Comparison of ENCODE assay signal across 9 mouse cellular contexts in the genomic region with DNA sequence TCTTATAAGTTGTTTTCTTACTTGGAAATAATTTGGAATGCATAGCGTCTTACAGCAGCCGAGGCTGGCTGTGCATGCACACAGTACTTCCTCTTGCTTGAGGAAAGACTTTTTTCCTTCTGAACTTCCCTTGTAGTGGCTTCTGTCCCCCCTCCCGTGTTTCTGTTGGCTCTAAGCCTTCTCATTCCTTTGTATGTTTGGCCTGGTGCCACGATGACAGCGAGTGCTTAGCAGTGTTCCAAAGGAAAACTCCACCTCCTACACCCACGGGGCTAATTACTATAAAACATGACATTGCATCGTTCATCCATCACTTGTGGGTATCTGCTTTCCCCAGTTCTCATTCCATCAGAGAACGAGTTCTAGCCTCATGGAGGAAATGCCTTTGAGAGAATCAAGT. TPM values are rescaled to one million over a fixed set of nuclear protein-coding genes. Genes with fewer than 3 reads are reported as not detected.
DNase-seq lines count a peak whose midpoint lies in the region; ATAC-seq and TF ChIP-seq lines count a peak whose summit lies in the region.
"Had no signal": no experiment of that assay in that cellular context is flagged by ENCODE, and none has a peak within 500 bp of the region (broad histone marks: within the 10 kb centered on the region; RNA-seq: fewer than 3 reads in every experiment).

A gene (plus strand): TSS at position 313 of the 400 bp plus-strand sequence.

- no peaks in the 10 kb centered on the region for H3K36me3 ChIP-seq in intestine, embryonic 15.5 days
- H3K36me3 ChIP-seq in lung, embryonic 14.5 days (ENCODE audit: insufficient read depth): no peaks in the 10 kb centered on the region
- no peaks in the 10 kb centered on the region for H3K36me3 ChIP-seq in stomach, postnatal 0 days (ENCODE audit: control insufficient read depth, insufficient read depth, low read length)
- H3K36me3 ChIP-seq in forebrain, embryonic 13.5 days (ENCODE audit: poor library complexity, severe bottlenecking): no peaks in the 10 kb centered on the region

- no peak within 1 kb of the TSS for H3K27ac ChIP-seq in cerebellum, adult 2 months (ENCODE audit: insufficient read depth, low read length)
- H3K27ac ChIP-seq in intestine, embryonic 15.5 days: no peak within 1 kb of the TSS
- H3K27ac ChIP-seq in lung, embryonic 14.5 days (ENCODE audit: low read depth): peak within 1 kb of the TSS; percentile 42; the same call in 1 of the 2 replicates
- H3K27ac ChIP-seq in stomach, postnatal 0 days (replicated peaks): no peak within 1 kb of the TSS
- H3K27ac ChIP-seq in forebrain, embryonic 13.5 days: no peak within 1 kb of the TSS

- H3K4me3 ChIP-seq in cerebellum, adult 2 months (replicated peaks; ENCODE audit: insufficient read depth, low read depth, low read length): no peak within 1 kb of the TSS
- no peak within 1 kb of the TSS for H3K4me3 ChIP-seq in intestine, embryonic 15.5 days (replicated peaks)
- no peak within 1 kb of the TSS for H3K4me3 ChIP-seq in lung, embryonic 14.5 days (ENCODE audit: low read depth, low read length)
- H3K4me3 ChIP-seq in stomach, postnatal 0 days (ENCODE audit: low read depth, low read length): no peak within 1 kb of the TSS
- H3K4me3 ChIP-seq in forebrain, embryonic 13.5 days: no peak within 1 kb of the TSS

- peaks cover 12% of the 10 kb centered on the region; the same call in 1 of the 2 replicates for H3K4me1 ChIP-seq in cerebellum, adult 2 months (ENCODE audit: control insufficient read depth, insufficient read depth, low read length)
- H3K4me1 ChIP-seq in intestine, embryonic 15.5 days (replicated peaks): no peaks in the 10 kb centered on the region
- H3K4me1 ChIP-seq in lung, embryonic 14.5 days (ENCODE audit: insufficient read depth): 0 out of 2 replicates have a peak, but pooled peaks cover 6% of the 10 kb centered on the region
- no peaks in the 10 kb centered on the region for H3K4me1 ChIP-seq in stomach, postnatal 0 days (replicated peaks; ENCODE audit: control insufficient read depth, insufficient read depth)
- H3K4me1 ChIP-seq in forebrain, embryonic 13.5 days: peaks cover 6% of the 10 kb centered on the region; the same call in 1 of the 2 replicates

- peak; percentile 63 for ATAC-seq in intestine, embryonic 15.5 days
- peak; percentile 89 for ATAC-seq in lung, embryonic 14.5 days (ENCODE audit: insufficient read depth)
- ATAC-seq in stomach, postnatal 0 days (ENCODE audit: low FRiP score, low TSS enrichment): no peak
- no peak; the same call in 1 of the 2 replicates for ATAC-seq in forebrain, embryonic 13.5 days

- no peaks in the 10 kb centered on the region for H3K27me3 ChIP-seq in cerebellum, adult 2 months (ENCODE audit: control insufficient read depth, insufficient read depth, low read length)
- H3K27me3 ChIP-seq in intestine, embryonic 15.5 days (replicated peaks): no peaks in the 10 kb centered on the region
- H3K27me3 ChIP-seq in lung, embryonic 14.5 days (ENCODE audit: insufficient read depth, low read length): no peaks in the 10 kb centered on the region
- H3K27me3 ChIP-seq in stomach, postnatal 0 days (ENCODE audit: control insufficient read depth, insufficient read depth, low read length): no peaks in the 10 kb centered on the region
- H3K27me3 ChIP-seq in forebrain, embryonic 13.5 days: no peaks in the 10 kb centered on the region

- TF ChIP-seq POLR2A in cerebellum, adult 2 months (IDR thresholded peaks at IDR 0.05; ENCODE audit: borderline replicate concordance, insufficient read depth, low read length): no peak

- H3K4me2 ChIP-seq in intestine, embryonic 15.5 days (replicated peaks): no peak within 1 kb of the TSS
- H3K4me2 ChIP-seq in lung, embryonic 14.5 days: 0 out of 2 replicates have a peak within 1 kb of the TSS, but pooled peaks have one; percentile 1
- no peak within 1 kb of the TSS for H3K4me2 ChIP-seq in stomach, postnatal 0 days (replicated peaks; ENCODE audit: low read depth)
- H3K4me2 ChIP-seq in forebrain, embryonic 13.5 days: no peak within 1 kb of the TSS

- DNase-seq in cerebellum, adult 2 months: peak; percentile 43 to 63
- DNase-seq in cerebellum, adult 8-10 months: no peak
- DNase-seq in 3T3-L1 (ENCODE audit: low read depth, low spot score): peak; percentile 77
- DNase-seq in gastrocnemius, postnatal 14 days: peak; percentile 61
- peak; percentile 93 for DNase-seq in lung, embryonic 14.5 days
- peak; percentile 26 for DNase-seq in stomach, postnatal 0 days (ENCODE audit: low spot score)

- no peak for TF ChIP-seq EP300 in stomach, postnatal 0 days (optimal IDR thresholded peaks at IDR 0.05)

- H3K9me3 ChIP-seq in intestine, embryonic 15.5 days: no peaks in the 10 kb centered on the region
- no peaks in the 10 kb centered on the region for H3K9me3 ChIP-seq in lung, embryonic 14.5 days (ENCODE audit: low read depth, low read length)
- H3K9me3 ChIP-seq in stomach, postnatal 0 days (ENCODE audit: control insufficient read depth, low read length): no peaks in the 10 kb centered on the region
- H3K9me3 ChIP-seq in forebrain, embryonic 13.5 days (replicated peaks): no peaks in the 10 kb centered on the region

- intact Hi-C loops in gastrocnemius, postnatal 14 days (cut with DNase I; ENCODE audit: low total_unique reads): no loop called here

- WGBS in cerebellum, adult 2 months: 8% methylated on average over 8 of the region's 8 CpGs
- 31% methylated on average over 8 of the region's 8 CpGs for WGBS in intestine, embryonic 15.5 days
- 16% methylated on average over 8 of the region's 8 CpGs for WGBS in lung, embryonic 14.5 days
- 19% methylated on average over 8 of the region's 8 CpGs for WGBS in stomach, postnatal 0 days
- 40% methylated on average over 8 of the region's 8 CpGs for WGBS in forebrain, embryonic 13.5 days

- TF ChIP-seq CTCF in cerebellum, adult 2 months (IDR thresholded peaks at IDR 0.05; ENCODE audit: borderline replicate concordance, insufficient read depth, low read depth, low read length): no peak
- no peak for TF ChIP-seq CTCF in lung, embryonic 14.5 days (IDR thresholded peaks at IDR 0.05; ENCODE audit: low read depth)
- no peak for TF ChIP-seq CTCF in stomach, postnatal 0 days (IDR thresholded peaks at IDR 0.05; ENCODE audit: low read depth)

- H3K9ac ChIP-seq in intestine, embryonic 15.5 days: no peak within 1 kb of the TSS
- no peak within 1 kb of the TSS for H3K9ac ChIP-seq in lung, embryonic 14.5 days
- no peak within 1 kb of the TSS for H3K9ac ChIP-seq in stomach, postnatal 0 days (ENCODE audit: low read length)
- H3K9ac ChIP-seq in forebrain, embryonic 13.5 days: no peak within 1 kb of the TSS

RNA-seq across cellular contexts. Expression of the gene that starts here (rescaled TPM):
- not detected in 2 replicates for polyA plus RNA-seq in cerebellum, adult 2 months (2012; rRNA removed)
- total RNA-seq in gastrocnemius, postnatal 14 days (2021): under 1 TPM in 1 of 2 experiments, not detected in 1; 0.11 TPM
- polyA plus RNA-seq in intestine, embryonic 15.5 days (2015; fragmentation: Nextera tagmentation; extraction: Ambion mirVana): 0.08 TPM in 1 of 2 replicates, not detected in the other
- polyA plus RNA-seq in lung, embryonic 14.5 days (2014; fragmentation: Nextera tagmentation; extraction: Ambion mirVana): 0.12 TPM in 1 of 2 replicates, not detected in the other
- polyA plus RNA-seq in stomach, postnatal 0 days (2015; fragmentation: Nextera tagmentation; extraction: Ambion mirVana): not detected in 2 replicates
- 0.08 TPM in 1 of 2 replicates, not detected in the other for polyA plus RNA-seq in forebrain, embryonic 13.5 days (2015; fragmentation: Nextera tagmentation; extraction: Ambion mirVana)
- total RNA-seq: left cerebral cortex, postnatal 10 days had no signal

Comparison
In these comparisons a context has a peak if more than half of its experiments do, and no peak if none do; other contexts are left out.
1. Peak in DNase-seq in cerebellum, adult 2 months; RNA of the gene not detected or under 1 TPM.
2. Peak in DNase-seq in gastrocnemius, postnatal 14 days; RNA of the gene not detected or under 1 TPM.
3. Peak in ATAC-seq in intestine, embryonic 15.5 days; RNA of the gene not detected or under 1 TPM.
4. Peak in DNase-seq, ATAC-seq, H3K27ac ChIP-seq and H3K4me2 ChIP-seq in lung, embryonic 14.5 days; RNA of the gene not detected or under 1 TPM.
5. Peak in DNase-seq in stomach, postnatal 0 days; RNA of the gene not detected or under 1 TPM.